Mouse (Mus musculus): ENCODE measurements around the gene Cpt1a.

Cpt1a gene

GRCm38 (mm10) chr19:3424214-3424613 lies 102.1 kb downstream of the Cpt1a start:
- in situ Hi-C loops (cut with MseI, MboI) = no loop called here

GRCm38 (mm10) chr19:3428057-3428830 lies 106.1 kb downstream of the Cpt1a start:
- in situ Hi-C loops (cut with MseI, MboI) = no loop called here

DNA sequence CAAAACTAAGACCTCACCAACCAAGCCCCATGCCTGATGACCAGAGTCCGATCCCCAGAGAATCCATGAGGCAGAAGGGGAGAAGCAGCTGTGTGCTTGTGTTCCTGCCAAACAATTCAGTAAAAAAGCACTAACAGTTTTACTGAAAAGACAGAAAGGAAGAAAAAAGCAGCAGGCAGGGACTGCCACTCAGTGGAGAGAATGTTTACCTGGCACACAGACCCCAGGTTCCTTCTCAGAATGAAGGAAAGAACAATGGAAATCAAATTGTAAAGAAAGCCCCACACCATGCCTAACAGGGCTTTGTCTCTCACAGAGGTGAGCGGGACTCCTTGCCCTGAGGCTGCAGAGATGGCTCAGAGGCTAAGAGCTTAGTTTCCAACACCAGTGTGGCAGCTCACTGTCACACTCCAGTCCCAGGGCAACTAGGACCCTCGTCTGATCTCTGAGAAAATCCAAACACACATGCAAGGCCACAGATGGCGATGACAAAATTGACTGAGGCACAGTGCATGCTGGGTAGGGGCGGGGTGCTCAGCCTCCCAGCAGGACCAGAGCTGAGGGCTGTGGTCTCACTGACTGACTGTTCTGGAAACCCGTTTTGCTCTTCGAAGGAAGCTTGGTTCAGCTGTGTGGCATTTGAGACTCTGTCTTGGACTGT lies 107.2 kb downstream of the Cpt1a start:
- in situ Hi-C loops (cut with MseI, MboI) = no loop called here

- in situ Hi-C loops (cut with MseI, MboI) = loop anchor here (5.0 kb wide), 2 partner anchors 39 to 44 kb away; partner anchors contain the start of gene Tesmin (in 1 of the 2)
Measured at GRCm38 (mm10) chr19:3431066-3431465, 108.9 kb downstream of the Cpt1a start.

GRCm38 (mm10) chr19:3431969-3432368 lies 109.8 kb downstream of the Cpt1a start:
- in situ Hi-C loops (cut with MseI, MboI) = loop anchor here (5.0 kb wide), 2 partner anchors 40 to 45 kb away; partner anchors contain the start of gene Tesmin (in 1 of the 2)

GRCm38 (mm10) chr19:3434124-3434523 lies 112.0 kb downstream of the Cpt1a start:
- in situ Hi-C loops (cut with MseI, MboI) = loop anchor here (5.0 kb wide), 2 partner anchors 42 to 47 kb away; partner anchors contain the start of gene Tesmin (in 1 of the 2)

DNA sequence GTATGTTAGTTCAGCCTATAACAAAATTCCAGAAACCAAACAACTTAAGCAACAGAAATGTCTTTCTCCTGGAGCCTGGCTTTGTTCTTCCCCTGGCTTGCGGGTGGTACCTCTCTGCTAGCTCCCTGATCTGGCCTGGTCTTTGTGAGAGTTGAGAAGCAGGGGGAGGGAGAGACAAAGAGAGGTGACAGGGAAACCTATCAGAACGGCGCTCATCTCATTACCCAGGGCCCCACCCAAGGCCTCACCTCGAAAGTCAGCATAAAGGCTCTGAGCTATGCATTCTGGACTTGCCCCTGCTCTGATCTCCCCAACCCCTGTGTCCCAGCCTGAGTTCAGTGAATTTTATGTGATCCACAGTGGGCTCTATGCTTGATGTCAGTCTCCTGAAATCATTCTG lies 112.5 kb downstream of the Cpt1a start:
- in situ Hi-C loops (cut with MseI, MboI) = loop anchor here (5.0 kb wide), 2 partner anchors 42 to 47 kb away; partner anchors contain the start of gene Tesmin (in 1 of the 2)
